Mouse (Mus musculus) heart, adult 2 months (tissue): ENCODE measurements at regions not wholly inside any gene's neighbourhood (a gene's known extent, or its start where the extent isn't known, plus 50 kb on each side); places are given as distances from the start of the nearest gene placed in this dataset.

Experiments
- CTCF ChIP-seq: fragments of 200-600 bp; IDR thresholded peaks from 2 replicates; pipeline ENCODE4 v1.8.1; 2022; ENCODE audit warnings: antibody characterized with exemption, mild to moderate bottlenecking, moderate library complexity
- POLR2A ChIP-seq: fragments of 200-500 bp; IDR thresholded peaks from 2 replicates; pipeline ENCODE4 v1.6.1; 2011; ENCODE audit warnings: mild to moderate bottlenecking, low read depth, low read length, control low read depth; ENCODE audit not compliant: insufficient read depth

- no peak for TF ChIP-seq POLR2A
- no peak for TF ChIP-seq CTCF
Observed at GRCm38 (mm10) chr13:43990281-43991101, 205.9 kb downstream of the Cd83 start.
